Mouse (Mus musculus): Measurements from ENCODE around the gene Naa50. TPM values are rescaled to one million over a fixed set of nuclear protein-coding genes. Genes with fewer than 3 reads are reported as not detected.

Gene Naa50
- total and polyA plus RNA-seq, 2 experiments from 2014 or later = 19.9 to 57.6 TPM

- Histone ChIP-seq H3K36me3 (replicated peaks; ENCODE audit: control insufficient read depth, insufficient read depth, low read length) (no peaks in the 10 kb centered on the region), H3K27me3 (ENCODE audit: control insufficient read depth, insufficient read depth, low read length) (no peaks in the 10 kb centered on the region), H3K4me3 (ENCODE audit: low read depth, low read length) (no peak overlapping the region), H3K9me3 (replicated peaks; ENCODE audit: control insufficient read depth, low read length) (no peaks in the 10 kb centered on the region), H3K27ac (ENCODE audit: low read depth) (no peak overlapping the region), H3K4me2 (ENCODE audit: low read depth, low read length) (no peak overlapping the region), H3K4me1 (ENCODE audit: control insufficient read depth, insufficient read depth) (no peaks in the 10 kb centered on the region), H3K9ac (replicated peaks; ENCODE audit: low read depth, low read length) (no peak overlapping the region)
- no peak for ATAC-seq (ENCODE audit: insufficient read depth, low read depth)
- whole genome bisulfite sequencing = 76% methylated on average over 4 of the region's 4 CpGs
- TF ChIP-seq CTCF (IDR thresholded peaks at IDR 0.05; ENCODE audit: low read depth) (no peak), EP300 (IDR thresholded peaks at IDR 0.05; ENCODE audit: low read depth) (no peak)
- no peak for DNase-seq (ENCODE audit: low spot score)
These were observed 7.3 kb upstream of the Naa50 start for GRCm38 (mm10) chr16:44132300-44132699.

- no peak for ATAC-seq (ENCODE audit: insufficient read depth, low read depth)
- peaks cover 8% of the 10 kb centered on the region for H3K4me1 ChIP-seq (ENCODE audit: control insufficient read depth, insufficient read depth)
- WGBS = 70% methylated on average over 3 of the region's 3 CpGs
- no peak overlapping the region for H3K4me2 ChIP-seq (ENCODE audit: low read depth, low read length)
- no peaks in the 10 kb centered on the region for H3K27me3 ChIP-seq (ENCODE audit: control insufficient read depth, insufficient read depth, low read length)
- no peaks in the 10 kb centered on the region for H3K9me3 ChIP-seq (replicated peaks; ENCODE audit: control insufficient read depth, low read length)
- no peaks in the 10 kb centered on the region for H3K36me3 ChIP-seq (replicated peaks; ENCODE audit: control insufficient read depth, insufficient read depth, low read length)
- DNase-seq (ENCODE audit: low spot score) = no peak
- H3K9ac ChIP-seq (replicated peaks; ENCODE audit: low read depth, low read length) = no peak overlapping the region
- H3K27ac ChIP-seq (ENCODE audit: low read depth) = no peak overlapping the region
- TF ChIP-seq CTCF (IDR thresholded peaks at IDR 0.05; ENCODE audit: low read depth) = no peak
- no peak for TF ChIP-seq EP300 (IDR thresholded peaks at IDR 0.05; ENCODE audit: low read depth)
- H3K4me3 ChIP-seq (ENCODE audit: low read depth, low read length) = no peak overlapping the region
These were observed 6.4 kb upstream of the Naa50 start for GRCm38 (mm10) chr16:44133187-44133586.

DNA sequence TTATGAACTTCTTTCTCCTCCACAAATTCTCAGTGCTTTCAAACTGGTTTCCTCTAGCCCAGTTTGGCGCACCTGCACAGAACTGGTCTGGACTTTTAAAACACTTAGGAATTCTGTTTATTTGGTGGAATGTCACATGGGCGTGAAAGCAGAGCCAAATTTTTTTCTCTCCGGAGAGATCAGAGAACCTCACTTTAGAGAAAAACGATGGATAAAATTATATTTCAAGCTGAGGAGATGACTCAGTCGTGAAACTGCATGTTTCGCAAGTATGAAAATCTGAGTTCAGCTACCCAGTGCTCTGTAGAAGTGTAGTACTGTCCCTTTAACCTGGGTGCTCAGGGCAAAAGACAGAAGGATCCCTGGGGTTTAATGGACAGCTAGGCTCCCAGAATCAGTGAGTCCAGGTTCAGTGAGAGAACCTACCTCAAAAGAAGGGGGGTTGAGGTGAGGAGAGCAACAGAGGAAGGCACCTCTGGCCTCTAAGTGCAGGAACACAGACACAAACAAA, 3.1 kb upstream of the Naa50 start:
- 83% methylated on average over 6 of the region's 6 CpGs for WGBS
- DNase-seq (ENCODE audit: low spot score) (no peak), ATAC-seq (ENCODE audit: insufficient read depth, low read depth) (no peak)
- Histone ChIP-seq H3K27ac (ENCODE audit: low read depth) (no peak overlapping the region), H3K9me3 (replicated peaks; ENCODE audit: control insufficient read depth, low read length) (no peaks in the 10 kb centered on the region), H3K27me3 (ENCODE audit: control insufficient read depth, insufficient read depth, low read length) (no peaks in the 10 kb centered on the region), H3K4me3 (ENCODE audit: low read depth, low read length) (no peak overlapping the region), H3K4me2 (ENCODE audit: low read depth, low read length) (no peak overlapping the region), H3K36me3 (replicated peaks; ENCODE audit: control insufficient read depth, insufficient read depth, low read length) (no peaks in the 10 kb centered on the region), H3K4me1 (ENCODE audit: control insufficient read depth, insufficient read depth) (peaks cover 14% of the 10 kb centered on the region), H3K9ac (replicated peaks; ENCODE audit: low read depth, low read length) (no peak overlapping the region)
- no peak for TF ChIP-seq EP300 (IDR thresholded peaks at IDR 0.05; ENCODE audit: low read depth)
- no peak for TF ChIP-seq CTCF (IDR thresholded peaks at IDR 0.05; ENCODE audit: low read depth)

- no peak for TF ChIP-seq EP300 (IDR thresholded peaks at IDR 0.05; ENCODE audit: low read depth)
- no peak for TF ChIP-seq CTCF (IDR thresholded peaks at IDR 0.05; ENCODE audit: low read depth)
- peaks cover 16% of the 10 kb centered on the region for H3K4me1 ChIP-seq (ENCODE audit: control insufficient read depth, insufficient read depth)
- H3K27me3 ChIP-seq (ENCODE audit: control insufficient read depth, insufficient read depth, low read length) = no peaks in the 10 kb centered on the region
- DNase-seq (ENCODE audit: low spot score) (peak; percentile 25), ATAC-seq (ENCODE audit: insufficient read depth, low read depth) (no peak; the same call in 1 of the 2 replicates)
- H3K4me2 ChIP-seq (ENCODE audit: low read depth, low read length) = peak overlapping the region; percentile 97
- peak overlapping the region; percentile 95 for H3K9ac ChIP-seq (replicated peaks; ENCODE audit: low read depth, low read length)
- H3K4me3 ChIP-seq (ENCODE audit: low read depth, low read length) = peak overlapping the region; percentile 93
- peak overlapping the region; percentile 99 for H3K27ac ChIP-seq (ENCODE audit: low read depth)
- under 1% methylated on average over 24 of the region's 24 CpGs for WGBS
- no peaks in the 10 kb centered on the region for H3K9me3 ChIP-seq (replicated peaks; ENCODE audit: control insufficient read depth, low read length)
- H3K36me3 ChIP-seq (replicated peaks; ENCODE audit: control insufficient read depth, insufficient read depth, low read length) = no peaks in the 10 kb centered on the region
These were observed 1.2 kb upstream of the Naa50 start for GRCm38 (mm10) chr16:44138377-44138978.

GRCm38 (mm10) chr16:44138979-44139535, 573 bp upstream of the Naa50 start:
- Histone ChIP-seq H3K4me3 (ENCODE audit: low read depth, low read length) (peak overlapping the region; percentile 93), H3K36me3 (replicated peaks; ENCODE audit: control insufficient read depth, insufficient read depth, low read length) (no peaks in the 10 kb centered on the region), H3K4me1 (ENCODE audit: control insufficient read depth, insufficient read depth) (peaks cover 16% of the 10 kb centered on the region), H3K27ac (ENCODE audit: low read depth) (peak overlapping the region; percentile 99), H3K9me3 (replicated peaks; ENCODE audit: control insufficient read depth, low read length) (no peaks in the 10 kb centered on the region), H3K9ac (replicated peaks; ENCODE audit: low read depth, low read length) (peak overlapping the region; percentile 95), H3K4me2 (ENCODE audit: low read depth, low read length) (peak overlapping the region; percentile 97), H3K27me3 (ENCODE audit: control insufficient read depth, insufficient read depth, low read length) (no peaks in the 10 kb centered on the region)
- DNase-seq (ENCODE audit: low spot score) = peak; percentile 96
- WGBS = under 1% methylated on average over 25 of the region's 25 CpGs
- peak; percentile 93 for TF ChIP-seq EP300 (IDR thresholded peaks at IDR 0.05; ENCODE audit: low read depth)
- TF ChIP-seq CTCF (IDR thresholded peaks at IDR 0.05; ENCODE audit: low read depth) = no peak
- peak; percentile 84 for ATAC-seq (ENCODE audit: insufficient read depth, low read depth)
